Mouse (Mus musculus) embryonic facial prominence, embryonic 12.5 days (tissue): Measurements from ENCODE around the gene Cyb5rl. TPM values are rescaled to one million over a fixed set of nuclear protein-coding genes. Genes with fewer than 3 reads are reported as not detected.

Experiments
- ATAC-seq: fragments of 200-750 bp; cut with Nextera tagmentation; 2 replicates; pipeline ENCODE4 v1.8.0; 2017; ENCODE audit not compliant: insufficient number of reproducible peaks, insufficient read depth, low FRiP score, low TSS enrichment
- H3K27ac ChIP-seq: fragments of 300-500 bp; sonication (generic); 2 replicates; pipeline ENCODE4 v1.5.1; 2016; ENCODE audit warnings: mild to moderate bottlenecking
- H3K27me3 ChIP-seq: fragments of 300-500 bp; sonication (generic); 2 replicates; pipeline ENCODE4 v1.6.1; 2016; ENCODE audit warnings: mild to moderate bottlenecking, moderate library complexity
- H3K36me3 ChIP-seq: fragments of 300-500 bp; sonication (generic); 2 replicates; pipeline ENCODE4 v1.6.1; 2016; ENCODE audit warnings: mild to moderate bottlenecking
- H3K4me1 ChIP-seq: fragments of 300-500 bp; sonication (generic); 2 replicates; pipeline ENCODE4 v1.6.1; 2016
- H3K4me2 ChIP-seq: fragments of 300-500 bp; sonication (generic); replicated peaks from 2 replicates; pipeline ENCODE4 v1.6.1; 2016; ENCODE audit warnings: mild to moderate bottlenecking, moderate library complexity
- H3K4me3 ChIP-seq: fragments of 300-500 bp; sonication (generic); 2 replicates; pipeline ENCODE4 v1.5.1; 2016; ENCODE audit warnings: mild to moderate bottlenecking
- H3K9ac ChIP-seq: fragments of 300-500 bp; sonication (generic); 2 replicates; pipeline ENCODE4 v1.6.1; 2016; ENCODE audit warnings: mild to moderate bottlenecking, moderate library complexity
- H3K9me3 ChIP-seq: fragments of 300-500 bp; sonication (generic); 2 replicates; pipeline ENCODE4 v1.6.1; 2016; ENCODE audit warnings: mild to moderate bottlenecking, moderate library complexity
- WGBS: fragments of 180-500 bp; shearing (Covaris S2); methylation state at CpG from one replicate; pipeline ENCODE4 v1.1.7; 2016; 5-methylcytosine and 5-hydroxymethylcytosine counted together
- polyA plus RNA-seq: library from polyadenylated mRNA; unstranded; fragments of >200 nt; fragmentation: Nextera tagmentation; extraction: Ambion mirVana; gene quantifications from 2 replicates; pipeline ENCODE4 v1.2.1, GENCODE M21; 2016

Cyb5rl gene
- polyA plus RNA-seq, 1 experiment from 2014 or later, result 5.9 TPM

DNA sequence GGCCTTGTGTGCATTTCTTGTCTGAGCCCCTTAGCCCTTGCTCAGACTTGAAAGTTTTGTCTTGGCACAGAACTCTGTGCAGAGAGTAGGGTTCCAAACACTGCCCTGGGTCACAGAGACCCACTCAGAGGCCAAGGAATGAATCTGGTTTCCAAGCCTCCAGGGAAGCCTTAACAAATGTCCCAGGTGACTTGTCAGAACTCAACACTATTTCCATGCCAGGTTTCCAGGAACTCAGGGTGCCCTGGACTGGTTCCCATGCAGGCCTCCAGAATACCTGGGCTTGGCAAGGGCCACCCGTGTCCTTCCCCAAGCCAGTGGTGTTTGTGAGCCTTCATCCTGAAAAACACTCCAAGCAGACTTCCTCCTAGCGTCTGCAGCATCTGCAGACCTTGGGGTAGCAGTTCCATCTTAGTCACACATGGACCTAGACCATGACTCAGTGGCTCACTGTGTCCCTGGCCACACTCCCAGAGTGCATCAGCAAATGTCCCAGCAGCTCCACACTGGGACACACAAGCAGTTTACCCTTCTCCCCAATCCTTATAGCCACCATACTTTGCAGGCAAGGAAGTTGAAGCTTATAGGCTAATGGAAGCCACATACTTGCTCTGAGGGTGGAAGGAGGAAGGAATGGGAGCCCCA is 51.1 kb downstream of the Cyb5rl start:
- H3K9ac ChIP-seq, result no peak overlapping the region
- no peak overlapping the region for H3K4me3 ChIP-seq
- H3K4me1 ChIP-seq, result no peaks in the 10 kb centered on the region
- no peak for ATAC-seq
- no peaks in the 10 kb centered on the region for H3K36me3 ChIP-seq
- no peak overlapping the region for H3K4me2 ChIP-seq
- H3K27me3 ChIP-seq, result no peaks in the 10 kb centered on the region
- no peak overlapping the region for H3K27ac ChIP-seq
- H3K9me3 ChIP-seq, result no peaks in the 10 kb centered on the region
- WGBS, result 81% methylated on average over 2 of the region's 2 CpGs

DNA sequence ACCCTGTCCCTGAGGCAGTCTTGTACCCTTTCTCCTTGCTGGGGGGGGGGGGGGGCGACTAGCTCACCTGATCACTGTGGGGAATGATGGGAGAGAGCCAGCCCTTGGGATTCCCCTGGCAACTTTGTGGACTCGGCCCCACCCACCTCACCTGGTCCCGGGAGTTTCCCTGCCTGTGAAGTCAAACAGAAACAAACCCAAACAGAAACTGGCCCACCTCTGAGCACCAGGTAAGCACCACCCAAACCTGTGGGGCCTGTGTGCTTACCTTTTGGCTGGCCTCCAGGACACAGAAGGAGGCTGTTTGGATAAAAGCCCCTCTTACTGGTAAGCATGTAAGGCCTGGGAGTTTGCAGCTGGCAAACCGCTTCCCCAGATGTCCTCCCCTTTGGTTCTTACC is 52.3 kb downstream of the Cyb5rl start:
- WGBS, result 57% methylated on average over 4 of the region's 4 CpGs
- Histone ChIP-seq H3K9ac (no peak overlapping the region), H3K27me3 (no peaks in the 10 kb centered on the region), H3K9me3 (no peaks in the 10 kb centered on the region), H3K4me3 (no peak overlapping the region), H3K27ac (no peak overlapping the region), H3K36me3 (no peaks in the 10 kb centered on the region), H3K4me2 (no peak overlapping the region), H3K4me1 (no peaks in the 10 kb centered on the region; the same call in 1 of the 2 replicates)
- no peak for ATAC-seq

DNA sequence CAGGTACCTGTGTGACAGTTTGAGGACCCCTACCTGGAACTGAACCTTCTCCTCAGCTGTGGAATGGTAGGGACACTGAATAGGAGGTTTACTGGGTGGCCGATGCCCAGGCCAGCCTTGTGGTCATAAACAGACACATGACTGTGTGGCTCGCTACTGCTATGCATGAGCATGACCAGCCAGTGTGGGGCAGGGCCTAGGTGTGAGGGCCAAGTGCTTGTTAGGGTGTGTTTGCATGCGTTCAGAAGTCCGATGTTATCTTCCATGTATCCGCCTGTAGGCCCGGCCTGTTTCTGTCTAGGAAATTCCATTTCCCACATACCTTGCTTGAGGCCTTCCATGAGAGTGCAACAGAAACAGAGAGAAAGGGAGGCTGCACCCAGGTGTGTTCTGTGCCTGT is 53.9 kb downstream of the Cyb5rl start:
- Histone ChIP-seq H3K27ac (no peak overlapping the region), H3K9ac (no peak overlapping the region)
- no peak for ATAC-seq

DNA sequence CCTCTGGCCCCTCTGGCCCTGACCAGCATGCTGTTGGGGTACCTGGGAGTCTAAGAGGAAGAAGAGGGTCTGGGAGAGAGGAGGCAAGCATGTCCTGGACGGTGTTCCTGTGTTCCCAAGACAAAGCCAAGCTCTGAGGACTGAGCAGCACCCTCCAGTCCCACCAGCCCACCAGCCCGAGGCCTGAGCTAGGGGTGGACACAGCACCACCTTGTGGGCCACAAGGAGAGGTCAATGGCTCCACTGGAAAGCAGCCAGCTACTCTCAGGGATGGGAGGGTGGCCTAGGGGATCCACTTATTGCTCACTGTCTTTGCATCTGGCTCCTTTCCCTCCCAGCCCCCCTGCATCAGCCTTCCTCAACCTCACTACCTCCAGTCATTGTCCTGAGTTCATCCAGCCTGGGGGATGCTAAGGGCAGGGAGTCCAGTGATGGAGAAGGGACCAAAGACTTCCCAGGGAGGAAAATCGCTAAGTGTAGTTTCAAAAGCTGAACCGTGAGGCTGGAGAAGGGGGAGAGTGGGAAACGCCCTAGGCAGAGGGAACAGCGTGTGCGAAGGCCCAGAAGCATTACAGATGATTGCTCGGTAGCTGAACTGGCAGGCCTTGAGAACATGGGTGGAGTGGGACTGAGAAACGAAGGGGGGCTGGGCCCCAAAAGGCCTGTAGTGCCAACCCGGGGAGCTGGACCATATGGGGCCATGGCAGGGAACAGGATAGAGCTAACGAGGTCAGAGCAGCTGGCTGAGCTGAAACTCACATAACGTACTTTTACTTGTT is 54.6 kb downstream of the Cyb5rl start:
- Histone ChIP-seq H3K27me3 (no peaks in the 10 kb centered on the region), H3K9ac (no peak overlapping the region), H3K4me2 (no peak overlapping the region), H3K4me3 (no peak overlapping the region), H3K27ac (no peak overlapping the region), H3K4me1 (peaks cover 8% of the 10 kb centered on the region), H3K36me3 (no peaks in the 10 kb centered on the region), H3K9me3 (no peaks in the 10 kb centered on the region)
- 53% methylated on average over 12 of the region's 12 CpGs for WGBS
- ATAC-seq, result 0 out of 2 replicates have a peak, but pooled peaks have one; percentile 29

More for the DNA sequence above, 53.9 kb downstream of the Cyb5rl start:
- no peaks in the 10 kb centered on the region for H3K9me3 ChIP-seq
- H3K36me3 ChIP-seq, result no peaks in the 10 kb centered on the region
- H3K27me3 ChIP-seq, result no peaks in the 10 kb centered on the region
- no peak overlapping the region for H3K4me3 ChIP-seq
- H3K4me2 ChIP-seq, result no peak overlapping the region
- 87% methylated on average over 6 of the region's 6 CpGs for WGBS
- H3K4me1 ChIP-seq, result peaks cover 8% of the 10 kb centered on the region

DNA sequence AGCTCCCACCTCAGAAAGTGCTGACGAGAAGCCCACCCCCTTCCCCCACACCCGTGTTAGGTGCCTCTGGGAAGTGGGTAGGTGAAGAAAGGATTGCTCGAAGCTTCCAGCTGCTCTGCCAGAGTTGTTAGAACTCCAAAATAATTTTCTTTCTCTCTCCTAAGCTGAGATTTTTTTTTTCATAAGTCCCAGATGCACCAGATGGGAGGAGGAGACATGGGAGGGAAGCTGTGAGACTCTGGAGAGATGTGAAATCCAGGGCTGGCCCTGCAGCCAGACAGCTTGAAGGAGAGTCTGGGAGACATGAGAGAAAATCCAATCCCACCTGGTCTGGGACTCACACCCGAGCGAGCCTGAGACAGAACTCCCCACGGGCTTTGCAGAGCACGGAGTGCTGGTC is 57.6 kb downstream of the Cyb5rl start:
- no peak overlapping the region for H3K27ac ChIP-seq
- H3K9ac ChIP-seq, result no peak overlapping the region
- H3K9me3 ChIP-seq, result no peaks in the 10 kb centered on the region
- ATAC-seq, result no peak
- H3K4me3 ChIP-seq, result no peak overlapping the region
- peaks cover 22% of the 10 kb centered on the region for H3K4me1 ChIP-seq
- H3K36me3 ChIP-seq, result no peaks in the 10 kb centered on the region
- 58% methylated on average over 7 of the region's 7 CpGs for whole genome bisulfite sequencing
- H3K4me2 ChIP-seq, result no peak overlapping the region
- H3K27me3 ChIP-seq, result no peaks in the 10 kb centered on the region

DNA sequence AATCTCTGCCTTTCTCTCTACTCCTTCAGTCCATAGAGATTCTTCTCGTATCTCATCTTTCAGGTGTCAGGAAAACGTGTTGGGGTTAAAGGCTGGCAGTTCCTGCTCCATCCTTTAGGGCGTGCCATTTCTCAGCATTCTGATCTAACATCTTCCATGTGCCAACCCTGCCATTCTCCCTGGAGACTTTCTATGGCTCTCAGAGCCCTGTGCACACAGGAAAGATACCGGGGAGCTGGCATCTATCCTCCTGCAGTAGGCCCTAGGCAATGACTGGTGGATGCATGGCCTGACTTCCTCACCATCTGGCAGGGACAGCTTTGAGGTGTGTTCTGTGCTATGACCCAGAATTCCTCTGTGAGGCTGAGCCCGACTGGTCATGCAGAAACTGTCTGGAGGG is 58.3 kb downstream of the Cyb5rl start:
- Histone ChIP-seq H3K4me2 (no peak overlapping the region), H3K9ac (no peak overlapping the region), H3K27ac (no peak overlapping the region), H3K36me3 (no peaks in the 10 kb centered on the region), H3K27me3 (no peaks in the 10 kb centered on the region), H3K4me1 (peaks cover 22% of the 10 kb centered on the region), H3K4me3 (no peak overlapping the region), H3K9me3 (no peaks in the 10 kb centered on the region)
- WGBS, result 48% methylated on average over 5 of the region's 5 CpGs
- ATAC-seq, result no peak

DNA sequence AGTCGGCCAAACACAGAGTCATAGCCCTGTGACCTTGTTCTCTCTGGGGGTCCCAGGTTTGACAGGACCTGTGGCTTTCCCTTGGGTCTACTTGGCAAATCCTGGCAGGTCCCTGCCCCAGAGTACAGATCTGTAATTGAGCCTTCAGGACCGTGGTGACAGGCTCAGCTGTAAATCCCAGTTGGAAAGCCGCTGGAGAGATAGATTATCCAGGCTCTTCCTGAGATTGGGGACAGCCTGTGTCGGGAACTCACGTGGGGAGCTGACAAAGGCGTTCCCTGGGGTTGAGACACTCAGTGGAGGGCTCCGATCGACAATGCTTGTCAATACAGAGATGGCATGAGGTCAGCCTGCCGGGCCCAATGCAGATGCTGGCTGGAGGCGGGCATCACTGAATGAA is 59.6 kb downstream of the Cyb5rl start:
- Histone ChIP-seq H3K27me3 (no peaks in the 10 kb centered on the region), H3K27ac (no peak overlapping the region), H3K36me3 (no peaks in the 10 kb centered on the region), H3K4me2 (no peak overlapping the region), H3K4me1 (peaks cover 30% of the 10 kb centered on the region), H3K9ac (no peak overlapping the region), H3K4me3 (no peak overlapping the region), H3K9me3 (no peaks in the 10 kb centered on the region)
- ATAC-seq, result no peak
- whole genome bisulfite sequencing, result 59% methylated on average over 10 of the region's 10 CpGs

DNA sequence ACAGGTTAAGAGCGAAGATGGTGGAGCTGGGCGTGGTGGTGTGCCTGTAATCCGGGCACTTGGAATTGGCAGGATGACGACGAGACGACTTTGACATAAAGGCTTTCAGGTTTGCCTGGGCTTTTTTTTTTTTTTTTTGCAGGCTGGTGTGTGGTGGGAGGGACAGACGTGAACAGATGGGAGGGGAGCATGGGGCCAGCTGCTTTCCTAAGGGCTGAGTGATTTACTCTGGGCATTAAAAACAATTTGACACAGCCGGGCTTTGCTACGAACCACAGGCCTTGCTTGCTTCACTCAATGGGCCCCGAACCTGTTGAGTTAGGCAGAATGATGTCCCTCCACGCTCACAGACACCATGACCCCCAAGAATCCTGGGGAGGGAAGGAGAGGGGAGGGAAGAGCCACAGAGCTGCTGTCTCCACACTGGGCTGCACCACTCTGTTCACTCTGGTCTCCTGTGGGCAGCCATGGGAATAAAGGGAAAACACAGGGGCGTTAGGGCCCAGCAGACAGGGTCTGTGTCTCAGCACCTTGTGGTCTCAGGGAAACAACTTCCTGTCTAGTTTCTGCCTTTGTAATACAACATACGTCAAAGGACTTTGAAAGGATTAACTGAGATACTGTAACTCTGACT is 60.2 kb downstream of the Cyb5rl start:
- Histone ChIP-seq H3K27me3 (no peaks in the 10 kb centered on the region), H3K4me1 (peaks cover 30% of the 10 kb centered on the region), H3K4me2 (no peak overlapping the region), H3K9ac (no peak overlapping the region), H3K4me3 (no peak overlapping the region), H3K9me3 (no peaks in the 10 kb centered on the region), H3K27ac (peak overlapping the region; percentile 46; the same call in 1 of the 2 replicates), H3K36me3 (no peaks in the 10 kb centered on the region)
- no peak for ATAC-seq
- WGBS, result 49% methylated on average over 13 of the region's 13 CpGs

DNA sequence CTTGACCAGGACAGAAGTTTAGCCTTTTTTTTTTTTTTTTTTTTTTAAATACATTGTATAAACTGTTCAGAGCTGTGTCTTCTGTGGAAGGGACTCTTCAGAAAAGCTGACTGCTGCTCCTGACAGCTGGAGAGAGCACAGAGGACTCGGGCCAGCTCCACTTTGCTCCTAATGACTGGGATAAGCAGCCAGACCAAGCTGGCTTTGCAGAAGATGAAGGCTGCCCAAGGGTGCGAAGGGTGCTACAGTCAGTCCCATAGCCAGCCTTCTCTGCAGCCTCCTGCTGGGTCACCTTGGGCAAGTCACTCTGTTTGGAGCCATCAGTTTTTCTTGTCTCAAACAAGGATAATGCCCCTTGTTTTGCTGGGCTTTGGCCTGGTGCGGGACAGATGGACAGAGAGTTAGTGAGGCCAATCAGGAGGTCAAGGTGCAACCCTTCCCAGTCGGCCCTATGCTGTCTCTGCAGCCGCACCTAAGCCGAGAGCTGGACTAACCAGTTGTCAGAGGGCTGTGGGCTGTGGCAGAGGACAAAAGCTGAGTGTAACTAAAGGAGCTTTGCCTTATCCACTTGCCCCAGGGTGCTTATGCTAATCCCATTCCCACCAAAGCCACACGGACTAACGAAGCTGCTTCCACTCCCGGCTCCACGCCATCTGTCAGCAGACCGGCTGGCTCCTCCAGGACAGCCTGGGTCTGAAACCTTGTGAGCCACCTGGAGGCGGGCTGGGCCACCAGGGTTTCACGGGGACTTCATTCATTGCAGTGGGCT is 61.3 kb downstream of the Cyb5rl start:
- Histone ChIP-seq H3K9me3 (no peaks in the 10 kb centered on the region), H3K36me3 (no peaks in the 10 kb centered on the region), H3K4me3 (no peak overlapping the region), H3K9ac (no peak overlapping the region), H3K4me2 (no peak overlapping the region), H3K27me3 (no peaks in the 10 kb centered on the region), H3K4me1 (peaks cover 30% of the 10 kb centered on the region), H3K27ac (no peak overlapping the region)
- 20% methylated on average over 13 of the region's 13 CpGs for WGBS
- ATAC-seq, result peak; percentile 35; the same call in 1 of the 2 replicates

DNA sequence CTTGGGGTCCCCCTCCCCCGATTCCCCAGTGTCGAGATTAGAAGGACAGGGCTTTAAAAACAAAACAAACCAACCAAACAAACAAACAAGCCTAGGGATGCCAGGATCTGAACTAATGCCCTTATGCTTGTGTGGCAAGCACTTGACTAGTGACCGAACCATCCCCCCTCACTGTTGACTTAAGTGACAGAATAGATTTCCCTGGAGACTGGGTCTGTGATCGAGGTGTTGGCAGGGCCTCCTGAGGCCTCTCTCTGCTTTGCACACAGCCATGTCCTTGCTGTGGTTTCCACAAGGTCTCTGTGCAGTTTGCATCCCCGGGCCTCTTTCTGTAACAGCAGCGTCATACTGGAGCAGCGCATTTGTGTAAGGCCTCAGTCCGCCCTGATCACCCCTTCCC is 62.6 kb downstream of the Cyb5rl start:
- H3K9ac ChIP-seq, result no peak overlapping the region
- no peak overlapping the region for H3K27ac ChIP-seq
- H3K4me1 ChIP-seq, result peaks cover 28% of the 10 kb centered on the region
- H3K4me2 ChIP-seq, result no peak overlapping the region
- no peak for ATAC-seq
- H3K36me3 ChIP-seq, result no peaks in the 10 kb centered on the region
- H3K4me3 ChIP-seq, result no peak overlapping the region
- H3K9me3 ChIP-seq, result no peaks in the 10 kb centered on the region
- 79% methylated on average over 8 of the region's 8 CpGs for WGBS
- no peaks in the 10 kb centered on the region for H3K27me3 ChIP-seq

DNA sequence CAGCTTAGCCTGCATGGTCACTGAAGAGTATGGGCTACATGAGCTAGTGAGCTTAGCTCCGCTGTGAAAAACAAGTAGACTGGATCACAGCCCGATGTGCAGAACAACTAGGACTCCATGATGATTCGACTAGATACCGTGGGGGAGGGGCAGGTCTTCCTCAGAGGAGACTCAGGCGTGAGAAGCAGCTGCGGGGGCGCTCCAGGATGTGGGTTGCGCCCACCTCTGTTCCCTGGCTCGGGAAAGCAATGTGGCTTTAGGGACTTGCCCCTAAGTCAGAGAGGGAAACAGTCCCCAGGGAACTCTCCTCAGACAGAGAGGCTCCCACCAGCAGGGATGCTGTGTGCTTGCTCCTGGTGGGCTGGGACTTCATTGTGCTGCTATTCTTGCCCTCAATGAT is 63.7 kb downstream of the Cyb5rl start:
- ATAC-seq, result no peak
- H3K27ac ChIP-seq, result no peak overlapping the region
- H3K4me2 ChIP-seq, result no peak overlapping the region
- H3K27me3 ChIP-seq, result no peaks in the 10 kb centered on the region
- 20% methylated on average over 9 of the region's 9 CpGs for WGBS
- no peak overlapping the region for H3K4me3 ChIP-seq
- H3K9ac ChIP-seq, result no peak overlapping the region
- peaks cover 27% of the 10 kb centered on the region for H3K4me1 ChIP-seq
- H3K9me3 ChIP-seq, result no peaks in the 10 kb centered on the region
- H3K36me3 ChIP-seq, result no peaks in the 10 kb centered on the region
